ENCODE assay signal across 27 mouse cellular contexts in the genomic region with DNA sequence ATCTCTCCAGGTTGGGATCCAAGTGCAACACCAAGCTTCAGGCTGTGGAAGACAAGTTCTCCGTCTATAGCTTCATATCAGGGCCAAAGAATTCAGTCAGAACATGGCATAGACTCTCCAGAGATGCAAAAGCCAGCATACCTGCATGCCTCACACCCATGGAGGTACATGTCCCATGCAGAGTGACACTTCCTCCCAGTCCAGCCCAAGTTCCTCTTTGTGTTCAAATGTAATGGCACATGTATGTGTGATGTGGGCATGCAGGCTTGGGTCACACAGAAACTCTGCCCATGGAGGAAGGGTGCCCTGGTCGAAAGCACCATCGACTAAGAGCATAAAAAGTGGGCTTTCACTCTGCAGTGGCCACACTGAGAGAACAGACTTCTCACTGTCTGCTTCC. TPM values are rescaled to one million over a fixed set of nuclear protein-coding genes. Genes with fewer than 3 reads are reported as not detected.
DNase-seq lines count a peak whose midpoint lies in the region; ATAC-seq and TF ChIP-seq lines count a peak whose summit lies in the region.
"Had no signal": no experiment of that assay in that cellular context is flagged by ENCODE, and none has a peak within 500 bp of the region (broad histone marks: within the 10 kb centered on the region; RNA-seq: fewer than 3 reads in every experiment).

No protein-coding gene starts in this region.

- WGBS in stomach, postnatal 0 days: 85% methylated on average over 3 of the region's 3 CpGs

- no peak for TF ChIP-seq CTCF in stomach, postnatal 0 days (IDR thresholded peaks at IDR 0.05; ENCODE audit: low read depth)

- peak; percentile 0 for DNase-seq in kidney, postnatal 14 days
- no peak for DNase-seq in kidney, adult 18-20 months
- DNase-seq in stomach, postnatal 0 days (ENCODE audit: low spot score): no peak
- no peak for DNase-seq in gastrocnemius, postnatal 36 days
- DNase-seq: adrenal gland, adult 2 months; cerebellum, adult 11 months; cerebellum, adult 8-10 months; cerebellum, postnatal 14 days; gastrocnemius, postnatal 10 days; heart, postnatal 4 days had no signal

- H3K36me3 ChIP-seq in stomach, postnatal 0 days (ENCODE audit: control insufficient read depth, insufficient read depth, low read length): no peaks in the 10 kb centered on the region
- H3K36me3 ChIP-seq: intestine, embryonic 15.5 days had no signal

- peak; percentile 38; the same call in 1 of the 2 replicates for ATAC-seq in common myeloid progenitor, adult 5-6 weeks (replicated peaks; ENCODE audit: low read depth, poor library complexity, severe bottlenecking)
- ATAC-seq in megakaryocyte progenitor cell, adult 5-6 weeks (replicated peaks; ENCODE audit: poor library complexity): peak; percentile 27; the same call in 1 of the 2 replicates
- no peak for ATAC-seq in stomach, postnatal 0 days (ENCODE audit: low FRiP score, low TSS enrichment)
- ATAC-seq: activated CD4-positive, CD25-positive, alpha-beta regulatory T cell, adult 4 months; forebrain, embryonic 16.5 days; intestine, embryonic 15.5 days; Patski had no signal

- H3K4me1 ChIP-seq in stomach, postnatal 0 days (replicated peaks; ENCODE audit: control insufficient read depth, insufficient read depth): no peaks in the 10 kb centered on the region
- H3K4me1 ChIP-seq: embryonic facial prominence, embryonic 12.5 days; forebrain, embryonic 12.5 days; intestine, embryonic 15.5 days had no signal

- no peak overlapping the region for H3K4me2 ChIP-seq in stomach, postnatal 0 days (replicated peaks; ENCODE audit: low read depth)
- H3K4me2 ChIP-seq: embryonic facial prominence, embryonic 12.5 days; forebrain, embryonic 12.5 days; heart, embryonic 13.5 days; hindbrain, embryonic 13.5 days; intestine, embryonic 15.5 days had no signal

- no peak for TF ChIP-seq EP300 in stomach, postnatal 0 days (optimal IDR thresholded peaks at IDR 0.05)

- H3K4me3 ChIP-seq in stomach, postnatal 0 days (ENCODE audit: low read depth, low read length): no peak overlapping the region
- H3K4me3 ChIP-seq: embryonic facial prominence, embryonic 12.5 days; forebrain, embryonic 12.5 days; heart, embryonic 13.5 days; hindbrain, embryonic 13.5 days; intestine, embryonic 15.5 days had no signal

- intact Hi-C loops in gastrocnemius, postnatal 36 days (cut with DNase I): no loop called here

- no peak overlapping the region for H3K9ac ChIP-seq in stomach, postnatal 0 days (ENCODE audit: low read length)
- H3K9ac ChIP-seq: embryonic facial prominence, embryonic 12.5 days; forebrain, embryonic 12.5 days; heart, embryonic 13.5 days; hindbrain, embryonic 13.5 days; intestine, embryonic 15.5 days had no signal

- H3K27me3 ChIP-seq in stomach, postnatal 0 days (ENCODE audit: control insufficient read depth, insufficient read depth, low read length): no peaks in the 10 kb centered on the region
- H3K27me3 ChIP-seq: embryonic facial prominence, embryonic 12.5 days; forebrain, embryonic 12.5 days; heart, embryonic 13.5 days; hindbrain, embryonic 13.5 days; intestine, embryonic 15.5 days had no signal

- H3K9me3 ChIP-seq in stomach, postnatal 0 days (ENCODE audit: control insufficient read depth, low read length): no peaks in the 10 kb centered on the region
- H3K9me3 ChIP-seq: embryonic facial prominence, embryonic 12.5 days; forebrain, embryonic 12.5 days; heart, embryonic 13.5 days; hindbrain, embryonic 13.5 days; intestine, embryonic 15.5 days had no signal

- H3K27ac ChIP-seq in stomach, postnatal 0 days (replicated peaks): no peak overlapping the region
- H3K27ac ChIP-seq: embryonic facial prominence, embryonic 12.5 days; forebrain, embryonic 12.5 days; heart, embryonic 13.5 days; hindbrain, embryonic 13.5 days; intestine, embryonic 15.5 days had no signal

RNA-seq across cellular contexts. Expression of a gene that starts 29.0 kb away (rescaled TPM):
- 0.14 TPM in 1 of 2 replicates, not detected in the other for total RNA-seq in common myeloid progenitor, adult 5-6 weeks (2017)
- total RNA-seq in megakaryocyte progenitor cell, adult 5-6 weeks (2015): not detected in 2 replicates
- total RNA-seq in megakaryocyte progenitor cell, adult 5-6 weeks (2017): not detected in 2 replicates
- polyA plus RNA-seq in stomach, postnatal 0 days (2015; fragmentation: Nextera tagmentation; extraction: Ambion mirVana): 3.0 and 3.7 TPM in 2 replicates
- under 1 TPM; 0.64 to 0.99 TPM for total RNA-seq in gastrocnemius, postnatal 36 days (2021)

RNA-seq across cellular contexts. Expression of a gene that starts 37.7 kb away (rescaled TPM):
- not detected in 2 replicates for total RNA-seq in common myeloid progenitor, adult 5-6 weeks (2017)
- not detected in 2 replicates for total RNA-seq in megakaryocyte progenitor cell, adult 5-6 weeks (2015)
- not detected in 2 replicates for total RNA-seq in megakaryocyte progenitor cell, adult 5-6 weeks (2017)
- not detected in 2 replicates for polyA plus RNA-seq in stomach, postnatal 0 days (2015; fragmentation: Nextera tagmentation; extraction: Ambion mirVana)
- not detected for total RNA-seq in gastrocnemius, postnatal 36 days (2021)
- total RNA-seq: adrenal gland, adult 2 months; adrenal gland, postnatal 4 days; gastrocnemius, postnatal 10 days; heart, postnatal 4 days had no signal
- polyA plus RNA-seq: activated CD4-positive, CD25-positive, alpha-beta regulatory T cell, adult 4 months; adrenal gland, adult 2 months; brain, embryonic 14.5 days; C2C12; cortical plate, adult 2 months; embryonic facial prominence, embryonic 12.5 days; forebrain, embryonic 12.5 days; forebrain, embryonic 16.5 days; frontal cortex, adult 2 months; gonadal fat pad, adult 2 months; heart, embryonic 13.5 days; heart, postnatal 0 days; hindbrain, embryonic 13.5 days; intestine, embryonic 15.5 days; Patski had no signal

RNA-seq across cellular contexts. Expression of a gene that starts 41.8 kb away (rescaled TPM):
- total RNA-seq in common myeloid progenitor, adult 5-6 weeks (2017): 126 and 146 TPM in 2 replicates
- total RNA-seq in megakaryocyte progenitor cell, adult 5-6 weeks (2015): 411 and 433 TPM in 2 replicates
- total RNA-seq in megakaryocyte progenitor cell, adult 5-6 weeks (2017): 121 and 130 TPM in 2 replicates
- polyA plus RNA-seq in stomach, postnatal 0 days (2015; fragmentation: Nextera tagmentation; extraction: Ambion mirVana): 416 and 424 TPM in 2 replicates
- total RNA-seq in gastrocnemius, postnatal 36 days (2021): 100 to 1,000 TPM; 245 to 268 TPM

RNA-seq across cellular contexts. Expression of a gene that starts 41.9 kb away (rescaled TPM):
- total RNA-seq in common myeloid progenitor, adult 5-6 weeks (2017): 14.9 and 19.0 TPM in 2 replicates
- 5.8 and 8.6 TPM in 2 replicates for total RNA-seq in megakaryocyte progenitor cell, adult 5-6 weeks (2015)
- total RNA-seq in megakaryocyte progenitor cell, adult 5-6 weeks (2017): 14.6 and 15.2 TPM in 2 replicates
- 8.9 and 9.9 TPM in 2 replicates for polyA plus RNA-seq in stomach, postnatal 0 days (2015; fragmentation: Nextera tagmentation; extraction: Ambion mirVana)
- total RNA-seq in gastrocnemius, postnatal 36 days (2021): 1 to 10 TPM; 5.9 to 6.6 TPM

RNA-seq across cellular contexts. Expression of a gene that starts 50.2 kb away (rescaled TPM):
- total RNA-seq in common myeloid progenitor, adult 5-6 weeks (2017): 20.6 and 22.5 TPM in 2 replicates
- 13.3 and 17.6 TPM in 2 replicates for total RNA-seq in megakaryocyte progenitor cell, adult 5-6 weeks (2015)
- total RNA-seq in megakaryocyte progenitor cell, adult 5-6 weeks (2017): 15.3 and 20.1 TPM in 2 replicates
- 10.8 and 11.3 TPM in 2 replicates for polyA plus RNA-seq in stomach, postnatal 0 days (2015; fragmentation: Nextera tagmentation; extraction: Ambion mirVana)
- total RNA-seq in gastrocnemius, postnatal 36 days (2021): 1 to 10 TPM; 7.8 to 8.3 TPM
